Mouse (Mus musculus) megakaryocyte, adult 5-6 weeks (primary cell): ENCODE data around the gene Fam111a. TPM values are rescaled to one million over a fixed set of nuclear protein-coding genes. Genes with fewer than 3 reads are reported as not detected.
A peak's percentile ranks its signal among the peaks of the same experiment; 100 is the strongest.

Experiments used
- ATAC-seq: 2 replicates; pipeline ENCODE4 v1.8.0; 2016; ENCODE audit warnings: mild to moderate bottlenecking, inconsistent platforms; ENCODE audit not compliant: poor library complexity, severe bottlenecking
- total RNA-seq, 2 experiments: library from RNA; stranded (forward) in 1 of 2; stranded (reverse) in 1 of 2; fragments of 153-499, 151-499 nt in 1 of 2; fragments of 221-1000, 200-1000 nt in 1 of 2; gene quantifications; 2 replicates each; pipeline versions ENCODE4 v1.2.3 to v1.2.4; 2015 to 2017

The Fam111a gene
- total RNA-seq, 2 experiments from 2014 or later: 344 to 409 TPM

DNA sequence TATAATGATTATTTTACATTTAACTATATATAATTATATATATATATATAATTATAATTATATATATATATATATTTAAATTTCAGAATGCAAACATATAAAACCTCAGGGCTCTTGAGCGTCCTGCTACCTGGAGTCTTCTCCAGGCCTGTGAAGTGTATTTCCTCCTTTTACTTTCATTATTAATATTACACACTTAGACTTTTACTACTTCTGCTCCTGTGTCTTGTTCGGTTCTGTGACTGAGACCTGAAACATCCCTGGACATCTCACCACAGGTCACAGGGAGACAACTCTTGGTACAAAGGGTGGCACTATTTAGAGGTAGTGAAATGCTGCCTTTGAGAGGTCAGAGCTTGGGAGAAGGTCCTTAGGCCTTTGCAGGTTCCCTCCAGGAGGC lies 10.8 kb downstream of the Fam111a start:
- peak; percentile 61 for ATAC-seq

DNA sequence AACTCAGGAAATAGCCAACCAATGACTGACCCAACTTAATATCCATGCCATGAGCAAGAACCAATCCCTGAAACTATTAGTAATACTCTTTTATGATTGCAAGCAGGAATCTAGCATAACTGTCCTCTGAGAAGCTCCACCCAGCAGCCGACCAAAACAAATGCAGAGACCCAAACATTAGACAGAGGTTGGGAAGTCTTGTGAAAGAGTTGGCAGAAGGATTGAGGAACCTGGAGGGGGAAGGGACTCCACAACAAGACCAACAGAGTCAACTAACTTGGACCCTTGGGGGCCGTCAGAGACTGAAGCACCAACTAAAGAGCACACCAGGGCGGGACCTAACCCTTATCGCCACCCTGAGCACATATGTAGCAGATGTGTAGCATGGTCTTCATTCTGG lies 12.7 kb downstream of the Fam111a start:
- peak; percentile 91 for ATAC-seq

DNA sequence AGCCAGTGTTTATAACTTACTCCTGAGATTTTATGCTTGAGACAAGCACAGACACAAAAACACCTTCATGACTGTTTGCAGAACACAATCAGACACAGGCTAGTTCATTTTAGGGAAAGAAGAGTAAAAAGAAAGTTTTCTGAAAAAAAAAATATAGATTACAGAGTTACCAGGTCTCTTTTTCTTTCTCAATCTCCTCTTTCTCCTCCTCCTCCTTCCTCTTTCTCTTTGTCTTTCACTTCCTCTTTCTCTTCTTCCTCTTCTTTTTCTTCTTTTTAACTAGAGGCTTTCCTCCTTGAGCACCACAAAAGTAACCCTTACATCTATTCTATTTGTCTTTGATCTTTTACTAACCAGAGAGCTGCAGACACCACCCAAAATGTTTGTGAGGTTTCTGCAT lies 18.7 kb downstream of the Fam111a start:
- ATAC-seq: peak; percentile 83

DNA sequence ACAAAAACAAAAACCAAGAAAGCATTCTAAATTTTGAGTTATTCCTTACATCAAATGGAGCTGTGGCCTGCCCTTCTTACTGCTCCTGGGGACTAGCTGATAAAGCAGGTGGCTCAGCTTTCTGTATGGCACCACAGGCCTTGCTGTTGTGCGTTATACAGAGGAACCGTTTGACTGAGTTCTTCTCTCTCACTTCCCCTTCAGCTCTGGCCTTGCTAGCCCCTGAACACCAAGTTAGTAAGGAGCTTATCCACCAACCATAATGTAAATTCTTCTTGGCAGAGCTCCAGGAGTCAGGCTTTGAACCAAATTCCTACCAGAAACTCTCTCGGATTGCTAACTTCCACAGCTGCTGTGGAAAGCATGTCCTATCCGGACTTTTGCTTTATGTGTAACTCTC lies 21.5 kb downstream of the Fam111a start:
- peak; percentile 92 for ATAC-seq

DNA sequence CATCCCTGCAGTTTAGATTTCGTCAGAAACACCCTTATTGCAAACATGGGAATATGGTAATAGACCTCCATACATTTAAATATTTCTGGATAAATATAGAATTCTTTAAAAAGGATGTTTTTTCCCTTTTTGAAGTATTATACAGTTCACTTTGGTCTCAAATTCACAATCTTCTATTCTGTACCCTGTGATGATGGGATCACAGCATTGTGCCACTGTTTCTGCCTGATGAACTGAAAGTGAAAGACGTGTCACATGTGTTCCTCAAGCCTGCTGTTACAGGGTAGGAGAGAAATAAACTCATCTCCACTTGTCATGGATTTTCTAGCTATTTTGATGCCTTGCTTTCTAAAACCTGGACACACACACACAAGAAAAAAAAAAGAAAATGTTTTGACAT lies 25.3 kb downstream of the Fam111a start:
- ATAC-seq: no peak

DNA sequence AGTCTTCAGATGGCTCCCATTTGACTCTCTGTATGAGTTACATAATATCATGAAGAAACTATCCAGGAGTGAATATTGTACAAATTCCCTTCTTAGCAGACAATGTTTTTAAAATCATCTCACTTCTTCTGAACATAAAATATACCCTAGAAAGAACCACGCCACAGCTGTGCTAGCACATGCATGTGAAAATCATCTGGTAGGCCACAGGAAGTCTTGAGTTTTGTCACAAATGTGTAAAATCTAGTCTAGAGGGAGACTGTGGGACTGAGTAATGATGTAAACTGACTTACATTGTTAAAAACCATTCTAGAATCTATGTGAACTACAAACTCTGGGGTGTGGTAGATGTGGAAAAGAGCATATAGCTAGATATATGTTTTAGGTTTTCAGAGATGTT lies 26.1 kb downstream of the Fam111a start:
- no peak for ATAC-seq

DNA sequence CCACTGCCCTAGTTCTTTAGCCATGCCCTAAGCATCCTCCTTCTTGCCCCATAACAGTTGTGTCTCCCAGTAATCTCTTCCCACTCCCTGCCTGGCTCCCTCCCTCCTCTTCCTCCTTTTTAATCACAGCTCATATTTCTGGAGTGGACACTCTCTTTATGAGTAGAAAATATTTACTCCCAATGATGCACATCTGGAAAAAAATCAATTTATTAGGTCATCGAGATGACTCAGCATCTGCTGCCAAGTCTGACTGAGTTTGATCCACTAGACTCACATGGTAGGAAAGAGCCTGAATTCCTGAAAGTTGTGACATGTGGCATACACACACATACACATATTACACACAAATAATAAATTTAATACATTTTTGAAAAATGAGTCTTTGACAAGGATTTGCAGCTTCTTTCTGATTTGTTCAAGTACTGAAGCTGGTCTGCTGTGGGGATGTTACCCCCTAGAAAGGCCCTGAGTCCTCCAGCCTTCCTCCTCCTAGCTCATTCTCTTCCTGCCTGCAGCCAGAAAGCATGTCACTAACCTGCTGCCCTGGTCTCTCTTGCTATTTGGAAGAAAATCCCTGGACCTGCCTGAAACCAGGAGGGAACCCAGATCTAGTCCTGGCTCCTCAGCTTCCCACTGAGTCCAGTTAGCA lies 27.2 kb downstream of the Fam111a start:
- ATAC-seq: no peak

DNA sequence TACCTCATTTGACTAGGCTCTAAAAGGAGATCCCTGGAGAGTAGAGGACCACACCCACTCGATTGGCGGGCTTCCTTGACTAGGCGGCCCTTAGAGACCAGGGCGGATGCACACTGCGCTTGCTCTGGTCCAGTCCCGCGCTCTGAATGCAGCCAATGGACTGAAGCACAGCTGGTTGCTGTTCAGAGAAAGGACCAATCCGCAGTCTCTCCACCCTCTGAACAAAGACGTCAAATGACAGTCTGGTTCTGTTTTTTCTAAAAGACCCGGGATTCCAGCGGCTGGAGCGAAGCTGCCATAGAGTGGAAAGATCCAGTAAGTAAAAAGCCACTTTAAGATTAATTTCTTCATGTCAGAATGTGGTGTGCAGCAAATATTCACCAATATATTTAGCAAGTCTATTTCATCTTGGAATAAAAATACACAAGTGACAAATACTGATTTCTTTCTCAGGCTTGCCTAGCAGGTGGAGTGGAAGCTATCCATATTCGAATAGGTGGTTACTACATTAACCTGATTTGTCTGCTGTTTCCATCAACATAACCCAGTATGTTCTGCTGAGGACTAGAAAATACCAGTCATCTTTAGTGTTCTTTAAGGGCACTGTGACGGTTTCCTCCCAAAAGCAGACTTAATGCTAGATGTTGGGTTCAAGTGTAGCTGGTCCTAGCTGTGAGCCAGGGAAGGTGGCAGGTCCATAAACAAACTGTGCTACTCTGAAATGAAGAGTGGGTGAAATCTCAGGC lies 27.9 kb downstream of the Fam111a start:
- peak; percentile 91 for ATAC-seq

DNA sequence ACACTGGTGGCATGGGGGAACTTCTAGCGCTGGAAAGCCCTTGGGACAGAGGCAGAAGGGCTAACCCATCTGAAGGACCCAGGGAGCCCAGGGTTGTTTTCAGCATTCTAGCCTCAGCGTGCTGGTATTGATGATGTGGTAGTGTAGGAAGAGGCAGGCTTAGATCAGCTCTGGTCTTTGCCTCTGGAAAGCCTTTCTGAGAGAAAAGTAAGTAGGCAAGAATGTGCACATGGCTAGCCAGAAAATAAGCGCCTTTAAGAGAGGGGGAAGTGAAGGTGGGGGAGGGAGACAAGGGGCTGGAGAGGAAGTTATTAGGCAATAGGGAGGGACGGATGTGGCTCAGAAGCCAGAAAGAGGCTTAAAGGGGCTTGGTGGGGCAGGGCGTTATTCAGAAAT lies 28.5 kb downstream of the Fam111a start:
- peak; percentile 72 for ATAC-seq

DNA sequence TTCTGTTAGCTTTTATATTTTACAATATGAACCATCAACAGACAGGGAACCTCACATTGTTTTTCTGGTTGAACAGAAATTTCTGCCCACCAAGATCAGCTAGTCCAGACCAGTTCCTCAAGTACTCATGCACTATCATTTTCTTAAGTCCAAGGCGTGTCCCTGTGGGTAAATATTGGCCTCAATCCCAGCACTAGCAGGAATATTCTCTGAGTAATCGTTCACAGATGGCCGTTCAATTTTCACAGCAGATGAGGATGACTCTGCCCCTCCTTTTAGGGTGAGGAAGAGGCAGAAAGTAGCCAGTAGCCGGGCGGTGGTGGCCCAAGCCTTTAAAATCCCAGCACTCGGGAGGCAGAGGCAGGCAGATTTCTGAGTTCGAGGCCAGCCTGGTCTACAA lies 29.6 kb downstream of the Fam111a start:
- no peak for ATAC-seq

DNA sequence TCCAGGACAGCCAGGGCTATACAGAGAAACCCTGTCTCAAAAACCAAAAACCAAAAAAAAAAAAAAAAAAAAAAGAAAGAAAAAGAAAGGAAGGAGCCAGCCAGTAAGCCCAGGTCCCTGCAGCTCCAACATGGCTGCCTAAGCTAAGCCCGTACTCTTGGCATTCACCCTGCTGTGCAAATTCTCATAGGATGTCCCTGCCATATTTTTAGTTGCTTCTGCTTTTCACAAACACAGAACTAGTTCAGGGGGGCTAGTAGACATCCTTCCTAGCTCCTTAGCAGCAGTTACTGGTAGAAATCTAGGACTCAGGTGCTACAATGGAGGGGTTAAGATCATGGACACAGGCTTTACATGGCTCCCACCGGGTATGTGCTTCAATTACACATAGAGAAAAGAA lies 30.0 kb downstream of the Fam111a start:
- no peak for ATAC-seq

DNA sequence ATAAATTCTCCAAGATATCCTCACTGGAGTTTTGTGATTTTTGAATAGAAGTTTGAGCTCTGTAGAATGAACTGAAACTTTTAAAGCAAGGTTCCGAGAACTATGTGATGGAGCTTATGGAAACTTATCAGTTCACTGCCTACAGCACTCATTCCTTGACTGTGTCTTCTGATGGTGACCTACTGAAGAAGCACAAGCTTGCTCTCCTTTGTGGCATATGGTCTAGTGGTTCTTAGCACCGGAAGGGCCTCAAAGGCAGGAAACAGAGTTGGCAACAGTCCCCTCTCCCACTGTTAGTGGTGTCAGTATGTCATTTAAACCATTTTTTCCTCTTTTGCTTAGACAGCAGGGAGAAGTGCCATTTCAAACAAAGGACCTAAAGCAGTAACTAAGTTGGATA lies 31.1 kb downstream of the Fam111a start:
- no peak for ATAC-seq

DNA sequence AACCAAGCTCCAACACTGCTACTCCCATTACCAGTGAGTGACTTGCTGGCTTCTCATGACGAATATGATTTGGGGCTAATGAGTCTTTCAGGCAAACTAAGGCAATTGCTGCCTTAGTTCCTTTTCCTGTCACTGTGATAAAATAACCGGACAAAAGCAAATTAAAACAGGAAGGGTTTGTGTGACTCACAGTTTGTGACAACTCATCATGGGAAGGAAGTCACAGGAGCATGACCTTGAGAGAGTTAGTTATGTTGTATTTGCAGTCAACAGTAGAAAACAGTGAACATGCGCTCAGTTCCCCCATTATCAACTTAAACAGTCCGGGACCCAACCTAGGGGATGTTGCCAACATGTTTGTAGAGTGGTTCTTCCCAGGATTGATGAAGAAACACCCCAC lies 39.8 kb downstream of the Fam111a start:
- peak; percentile 97 for ATAC-seq

DNA sequence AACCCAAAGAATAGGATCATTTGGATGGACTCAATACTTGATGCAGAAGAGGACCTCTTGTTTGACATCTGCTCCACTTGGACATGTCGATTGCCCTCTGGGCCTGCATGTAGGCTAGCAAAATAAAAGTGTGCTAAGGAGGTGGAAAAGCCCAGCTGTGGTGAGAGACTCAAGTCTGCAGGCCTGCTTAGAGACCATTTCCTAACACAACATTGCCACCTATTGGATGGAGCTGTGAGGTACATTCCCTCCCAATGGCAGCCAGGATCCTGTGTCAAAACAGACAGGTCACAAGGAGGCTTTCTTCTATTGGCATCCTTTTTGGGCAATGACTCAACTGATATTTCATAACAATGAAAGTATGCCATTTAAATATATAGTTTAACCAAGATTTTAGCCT lies 46.4 kb downstream of the Fam111a start:
- peak; percentile 79 for ATAC-seq

DNA sequence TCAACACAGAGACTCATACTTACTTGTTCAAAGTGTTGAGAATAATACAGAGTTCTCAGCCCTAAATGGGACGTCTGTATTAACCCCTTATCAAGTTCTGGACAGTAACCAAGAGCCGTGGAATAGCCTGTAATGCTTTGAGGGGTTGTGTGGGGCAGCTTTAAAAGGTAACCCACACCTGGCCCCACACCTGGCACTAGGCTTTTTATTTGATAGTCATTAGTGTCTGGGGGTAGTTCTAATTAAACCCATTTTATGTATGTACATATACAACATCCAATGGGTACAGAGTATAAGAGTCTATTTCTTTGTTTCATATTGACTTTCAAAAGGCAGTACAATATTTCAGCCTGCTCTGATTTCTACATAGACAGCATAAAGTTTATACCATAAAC lies 49.6 kb downstream of the Fam111a start:
- no peak for ATAC-seq

DNA sequence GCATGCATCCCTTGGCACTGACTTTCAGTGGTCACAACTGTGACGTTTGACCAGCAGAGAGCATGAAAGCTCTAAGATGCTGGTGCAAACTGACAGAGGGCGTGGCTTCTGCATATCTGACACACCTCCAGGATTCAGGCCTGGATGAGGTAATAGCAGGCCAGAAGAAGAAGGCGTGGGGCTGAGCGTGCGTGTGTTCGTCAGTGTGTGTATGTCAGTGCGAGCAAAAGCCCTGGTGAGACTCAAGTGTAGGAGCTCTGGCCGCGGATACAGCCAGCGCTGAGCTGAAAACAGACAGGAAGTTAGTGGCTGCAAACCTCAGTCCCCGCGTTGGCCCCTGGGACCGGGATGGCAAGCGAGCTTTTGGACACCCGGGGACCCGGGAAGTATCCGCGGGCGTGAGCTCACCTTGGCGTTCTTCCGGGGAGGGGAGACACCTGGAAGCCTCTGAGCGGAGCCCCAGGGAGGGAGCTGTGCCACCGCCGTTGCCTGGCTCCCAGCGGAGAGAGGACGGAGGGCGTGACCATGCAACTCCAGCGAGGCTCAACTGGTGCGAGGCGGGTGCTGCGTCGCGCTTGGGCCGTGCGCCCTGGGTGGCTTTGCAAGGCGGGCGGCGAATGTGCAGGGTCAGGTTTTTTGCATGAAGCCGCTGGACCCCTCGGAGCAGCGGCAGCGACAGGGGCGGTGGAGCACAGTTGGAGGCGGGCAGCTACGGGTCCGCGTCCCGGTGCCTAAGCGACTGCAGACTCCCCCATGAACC lies 50.2 kb downstream of the Fam111a start:
- ATAC-seq: peak; percentile 71

DNA sequence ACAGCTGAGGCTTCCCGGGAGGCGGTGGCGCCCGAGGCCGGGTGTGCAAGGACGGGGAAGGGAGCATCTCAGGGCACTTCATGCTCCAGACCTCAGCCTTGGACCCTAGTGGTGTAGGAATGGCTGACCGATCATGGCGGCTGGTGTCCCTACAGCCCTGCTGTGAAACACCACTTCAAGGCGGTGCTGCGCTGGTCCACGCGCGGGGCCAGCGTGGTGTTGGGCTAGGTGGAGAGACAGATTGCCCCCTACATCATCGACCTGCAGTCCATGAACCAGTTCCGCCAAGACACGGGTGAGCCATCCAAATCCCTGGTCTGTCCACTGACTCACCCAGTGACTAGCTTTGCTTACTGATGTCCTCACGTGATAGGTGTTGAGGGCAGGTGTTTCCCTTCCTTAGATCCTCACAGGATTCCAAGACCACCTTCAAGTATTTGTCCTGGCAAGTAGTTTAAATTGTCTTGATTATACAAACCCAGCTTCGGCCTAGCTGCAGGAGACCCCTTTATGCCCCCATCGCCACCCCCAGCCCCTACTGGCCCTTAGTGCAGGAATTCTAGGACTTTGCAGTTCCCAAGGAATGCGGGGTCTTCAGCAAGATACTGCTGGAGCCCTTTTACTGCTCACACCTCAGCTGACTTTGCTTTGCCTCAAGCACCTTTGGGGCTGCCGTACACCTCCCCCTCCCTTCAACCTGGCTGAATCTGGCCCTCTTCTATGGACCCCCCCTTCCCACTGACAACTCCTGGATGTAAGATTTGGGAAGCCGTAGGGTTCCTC lies 50.9 kb downstream of the Fam111a start:
- peak; percentile 6; the same call in 1 of the 2 replicates for ATAC-seq

DNA sequence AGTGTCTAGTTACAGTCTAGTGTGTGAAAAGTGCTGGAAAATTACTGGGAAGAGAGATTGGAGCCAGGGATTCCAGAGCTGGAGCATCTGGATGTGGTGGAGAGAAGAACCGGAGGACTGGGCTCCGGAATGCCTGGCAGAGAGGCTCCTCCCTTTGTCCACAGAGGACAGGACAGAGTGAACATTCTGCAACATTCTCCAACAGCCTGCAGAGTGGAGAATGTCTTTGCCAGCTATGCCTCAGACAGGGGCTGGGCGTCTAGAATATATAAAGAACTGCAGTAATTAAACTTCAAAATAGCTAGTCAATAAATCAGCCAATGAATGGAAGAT lies 51.5 kb downstream of the Fam111a start:
- ATAC-seq: no peak

DNA sequence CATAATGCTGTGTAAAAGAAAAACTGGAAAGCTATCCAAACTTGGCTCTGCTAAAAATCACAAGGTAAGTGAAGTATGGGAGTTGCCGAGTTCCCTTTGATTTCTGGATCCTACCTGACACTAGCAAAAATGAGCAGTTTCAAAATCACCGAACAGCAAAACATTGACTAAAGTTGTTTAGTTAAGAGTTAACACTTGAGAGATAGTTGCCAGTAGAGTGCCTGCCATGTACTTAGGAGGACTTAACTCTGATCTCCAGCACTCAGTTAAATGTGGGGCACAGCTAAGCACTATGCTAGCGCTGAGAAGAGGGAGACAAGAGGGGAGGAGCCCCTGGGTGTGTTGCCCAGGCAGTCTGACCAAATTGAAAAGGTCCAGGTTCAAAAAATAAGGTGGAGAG lies 53.1 kb downstream of the Fam111a start:
- no peak for ATAC-seq

DNA sequence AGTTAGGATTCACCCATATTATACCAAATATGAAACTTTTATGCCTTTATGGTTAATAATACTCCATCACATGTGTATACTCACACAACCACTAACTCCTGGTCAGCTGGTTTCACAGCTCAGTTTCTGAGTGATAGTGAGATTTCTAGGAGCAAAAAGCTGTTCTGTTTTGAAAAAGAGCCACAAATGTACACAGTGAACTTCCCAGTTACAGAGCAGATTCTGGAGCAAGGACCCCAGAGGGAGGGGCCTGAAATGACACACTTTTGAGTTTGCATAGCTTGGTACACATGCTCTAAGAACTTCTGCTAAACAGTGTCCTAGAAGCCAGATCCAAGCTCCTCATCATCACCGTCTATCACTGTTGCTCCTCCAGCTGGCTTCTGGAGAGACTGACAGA lies 54.1 kb downstream of the Fam111a start, which contains the start of gene Gm4952:
Gm4952 (plus strand) TSS at position 301 of the 400 bp plus-strand sequence.
- no peak for ATAC-seq
